Mouse (Mus musculus): ENCODE results near the gene Vax1. TPM values are rescaled to one million over a fixed set of nuclear protein-coding genes. Genes with fewer than 3 reads are reported as not detected.

The Vax1 gene
- total RNA-seq, 2 experiments from 2014 or later, result not detected

- DNase-seq, result peak in 1 of 2 experiments; percentile 21
These were observed 517 bp downstream of the Vax1 start for GRCm38 (mm10) chr19:59169143-59169935.

DNA sequence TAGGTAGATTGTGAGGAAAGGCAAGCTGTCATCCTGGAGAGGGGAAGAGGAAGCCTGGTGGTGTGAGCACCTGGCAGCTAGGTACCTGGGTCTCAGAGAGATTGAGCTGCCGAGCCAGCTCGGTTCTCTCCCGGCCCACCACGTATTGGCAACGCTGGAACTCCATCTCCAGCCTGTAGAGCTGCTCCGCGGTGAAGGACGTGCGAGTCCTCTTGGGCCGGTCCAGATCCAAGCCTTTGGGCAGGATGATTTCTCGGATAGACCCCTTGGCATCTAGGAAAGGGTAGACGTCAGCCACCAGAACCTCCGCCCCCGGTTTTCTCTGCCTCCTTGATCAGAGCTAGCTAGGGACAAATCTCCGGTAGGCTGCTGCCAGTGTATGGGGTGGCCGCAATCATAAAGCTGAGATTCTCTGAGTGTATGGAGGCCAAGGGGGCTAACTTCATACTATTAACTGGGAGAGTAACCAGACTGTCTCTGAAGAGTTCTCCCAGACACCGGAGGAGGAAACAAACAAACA, 1.4 kb downstream of the Vax1 start:
- DNase-seq, result no peak

DNA sequence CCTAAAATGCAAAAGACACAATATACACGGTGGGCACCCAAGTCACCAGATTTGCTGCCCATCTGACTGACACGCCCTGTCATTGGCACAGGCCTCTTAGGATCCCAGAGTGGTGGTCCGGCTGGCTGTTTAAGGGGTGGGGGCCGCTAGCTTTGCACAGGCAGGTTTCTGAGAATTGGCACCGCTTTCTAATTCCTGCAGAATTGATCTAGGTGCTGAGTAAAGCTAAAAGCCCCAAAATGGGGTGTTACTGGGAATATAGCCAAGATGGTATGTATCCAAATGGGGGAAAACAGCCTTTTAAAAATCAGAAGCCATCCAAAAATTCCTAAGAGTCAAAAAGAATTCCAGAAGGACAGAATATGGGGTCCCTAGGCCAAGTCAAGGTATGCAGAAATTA, 2.0 kb downstream of the Vax1 start:
- DNase-seq, result no peak

DNA sequence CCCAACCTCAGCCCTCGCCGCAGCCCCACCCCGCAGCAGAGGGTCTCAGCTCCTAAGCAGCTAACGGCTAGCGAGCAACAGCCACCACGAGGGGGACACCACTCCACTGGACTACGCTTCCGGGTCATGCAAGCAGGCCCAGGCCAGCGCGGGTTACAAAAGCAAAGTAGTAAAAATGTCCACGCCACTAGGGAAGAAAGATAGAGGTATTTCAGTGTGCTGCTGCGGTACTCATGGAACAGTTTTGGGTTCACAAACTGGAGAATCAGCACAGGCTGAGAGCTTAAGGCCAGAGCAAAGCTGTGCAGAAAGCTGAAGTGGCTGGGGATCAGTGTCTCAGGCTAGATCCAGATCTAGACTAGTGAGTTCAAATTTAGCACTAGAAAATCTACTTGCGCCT, 3.0 kb downstream of the Vax1 start:
- DNase-seq, result no peak

DNA sequence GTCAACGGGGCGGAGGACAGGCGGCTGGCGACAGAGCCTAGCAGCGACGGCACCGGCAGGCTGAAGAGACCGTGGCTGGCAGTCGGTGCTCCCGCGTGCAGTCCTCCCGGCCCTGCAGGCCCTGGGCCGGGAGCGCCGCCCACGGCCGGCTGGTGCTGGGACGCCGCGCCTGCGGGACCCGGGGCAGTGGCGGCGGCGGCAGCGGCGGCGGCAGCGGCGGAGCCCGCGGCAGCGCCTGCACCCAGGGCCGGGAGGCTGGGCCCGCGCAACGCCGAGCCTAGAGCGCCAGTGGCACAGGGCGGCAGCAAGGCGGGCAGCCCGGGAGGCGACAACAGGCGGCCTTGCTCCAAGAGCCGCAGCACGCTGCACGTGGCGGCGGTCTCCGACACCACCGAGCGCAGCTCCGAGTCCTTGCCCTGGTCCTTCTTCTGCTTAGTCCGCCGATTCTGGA, 3.5 kb downstream of the Vax1 start:
- no peak for DNase-seq

- DNase-seq, result no peak
These were observed 4.3 kb downstream of the Vax1 start for GRCm38 (mm10) chr19:59165577-59165976.

DNA sequence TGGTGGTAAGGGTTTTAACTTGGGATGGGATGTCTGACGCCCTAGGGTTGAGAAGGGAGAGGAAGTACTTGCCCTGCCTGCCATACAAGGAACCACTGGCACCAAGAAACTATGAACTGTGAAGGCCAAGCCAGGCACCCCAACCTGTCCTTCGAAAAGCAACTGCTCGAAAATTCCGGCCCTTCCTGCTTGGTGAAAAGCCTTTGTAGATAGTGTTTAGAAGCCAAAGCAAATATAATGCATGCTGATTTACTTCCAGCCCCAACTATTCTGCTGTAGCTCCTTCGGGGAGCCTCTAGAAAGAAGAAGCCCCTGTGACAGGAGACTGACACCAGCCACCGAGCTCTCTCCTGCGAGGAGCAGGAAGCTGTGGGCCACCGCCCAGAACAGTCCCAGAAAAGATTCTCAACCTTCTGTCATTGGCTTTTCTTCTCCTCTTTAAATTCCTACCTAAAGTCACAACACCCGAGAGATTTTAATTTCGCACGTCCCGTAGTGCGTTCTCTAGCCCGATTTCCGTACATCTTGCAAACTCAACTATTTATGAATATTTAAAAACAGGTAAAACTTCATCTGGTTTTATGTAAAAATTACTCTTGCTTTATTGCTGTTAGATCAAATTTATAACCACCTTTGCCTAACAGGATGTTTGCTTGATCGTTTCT, 4.8 kb downstream of the Vax1 start:
- DNase-seq, result no peak

GRCm38 (mm10) chr19:59164111-59164510, 5.7 kb downstream of the Vax1 start:
- DNase-seq, result no peak

DNA sequence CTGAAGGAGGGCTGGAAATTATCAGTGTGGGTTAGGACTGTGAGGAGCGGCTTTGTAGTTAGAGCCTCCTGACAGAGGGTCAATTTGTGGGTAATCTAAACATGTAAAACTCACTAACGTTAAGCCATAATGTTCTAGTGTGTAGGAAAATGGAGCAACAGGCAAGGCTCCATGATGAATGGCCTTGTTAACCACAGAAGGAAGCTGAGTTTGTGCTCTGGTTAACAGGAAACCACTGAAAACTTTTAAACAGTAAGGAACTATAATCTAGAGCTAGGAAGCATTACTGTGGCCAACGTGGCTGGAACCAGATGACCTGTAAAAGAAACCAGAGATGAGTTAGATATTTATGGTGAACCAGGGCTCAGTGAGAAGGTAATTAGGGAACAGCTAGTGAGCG, 13.2 kb downstream of the Vax1 start:
- no peak for DNase-seq

DNA sequence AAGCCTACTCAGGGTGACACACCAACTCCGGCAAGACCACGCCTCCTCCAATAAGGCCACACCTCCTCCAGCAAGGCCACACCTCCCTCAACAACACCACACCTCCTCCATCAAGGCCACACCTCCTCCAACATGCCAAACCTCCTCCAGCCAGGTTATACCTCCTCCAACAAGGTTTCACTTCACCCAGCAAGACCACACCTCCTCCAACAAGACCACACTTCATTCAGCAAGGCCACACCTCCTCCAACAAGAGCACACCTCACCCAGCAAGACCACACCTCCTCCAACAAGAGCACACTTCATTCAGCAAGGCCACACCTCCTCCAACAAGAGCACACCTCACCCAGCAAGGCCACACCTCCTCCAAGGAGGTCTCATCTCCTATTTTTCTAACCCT, 15.7 kb downstream of the Vax1 start:
- DNase-seq, result no peak

- no peak for DNase-seq
These were observed 24.2 kb downstream of the Vax1 start for GRCm38 (mm10) chr19:59145492-59146140.

DNA sequence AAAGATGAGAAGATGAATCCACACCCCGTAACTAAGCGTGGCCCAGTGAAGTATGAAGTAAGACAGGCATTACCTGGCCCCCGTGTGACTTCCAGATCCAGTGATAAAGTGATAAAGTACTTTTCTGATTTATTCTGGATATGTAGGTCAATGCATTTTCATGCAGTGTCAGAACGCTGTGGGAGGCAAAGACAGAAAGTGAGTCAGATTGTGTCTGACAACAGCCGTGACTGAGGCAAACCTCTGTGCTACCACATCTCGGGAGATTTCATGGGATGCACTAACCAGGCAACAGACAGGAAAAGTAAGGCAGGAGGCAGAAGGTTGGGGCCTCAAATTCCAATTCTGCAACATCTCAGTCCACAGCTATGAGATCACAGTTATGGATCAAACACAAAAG, 24.8 kb downstream of the Vax1 start:
- no peak for DNase-seq

DNA sequence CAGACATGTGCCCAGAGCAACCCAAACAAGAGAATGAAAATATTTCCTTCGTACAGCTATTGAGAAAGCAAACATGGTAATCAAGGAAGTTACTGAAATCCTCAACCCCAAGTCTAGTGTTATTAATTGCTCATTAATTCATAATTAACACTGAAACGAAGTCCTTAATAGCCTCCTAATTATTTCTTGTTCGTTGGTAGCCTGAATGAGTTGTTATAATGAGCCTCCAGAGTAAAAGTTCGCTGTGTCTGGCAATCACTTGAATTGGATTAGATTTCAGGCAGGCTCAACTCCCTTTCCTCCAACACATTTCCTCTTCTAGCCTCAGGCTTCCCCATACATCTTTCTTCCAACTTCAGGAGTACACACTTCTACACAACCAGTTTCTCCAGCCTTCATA, 27.6 kb downstream of the Vax1 start:
- no peak for DNase-seq

GRCm38 (mm10) chr19:59135387-59135786, 34.5 kb downstream of the Vax1 start:
- no peak for DNase-seq

GRCm38 (mm10) chr19:59134916-59135315, 34.9 kb downstream of the Vax1 start:
- no peak for DNase-seq

DNA sequence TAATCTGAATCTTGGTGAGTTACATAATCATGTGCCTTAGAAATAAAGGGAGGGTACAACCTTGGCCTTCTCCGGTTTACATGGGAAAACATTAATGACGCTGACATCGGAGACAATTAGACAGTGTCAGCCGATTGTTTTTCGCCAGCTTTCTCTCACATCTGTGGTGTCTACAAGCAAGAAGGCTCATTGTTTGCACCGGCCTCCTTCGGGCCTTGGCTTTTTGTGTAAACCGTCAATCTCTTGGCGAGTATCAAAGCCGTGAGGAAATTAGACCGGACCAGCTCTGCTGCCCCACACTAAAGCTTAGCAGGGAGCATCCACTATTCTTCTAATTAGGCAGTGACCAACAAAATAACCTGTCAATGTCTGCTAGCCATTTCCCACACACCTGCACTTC, 36.7 kb downstream of the Vax1 start:
- DNase-seq, result no peak

GRCm38 (mm10) chr19:59129671-59130070, 40.2 kb downstream of the Vax1 start:
- DNase-seq, result no peak

GRCm38 (mm10) chr19:59128531-59129204, 41.2 kb downstream of the Vax1 start:
- no peak for DNase-seq

DNA sequence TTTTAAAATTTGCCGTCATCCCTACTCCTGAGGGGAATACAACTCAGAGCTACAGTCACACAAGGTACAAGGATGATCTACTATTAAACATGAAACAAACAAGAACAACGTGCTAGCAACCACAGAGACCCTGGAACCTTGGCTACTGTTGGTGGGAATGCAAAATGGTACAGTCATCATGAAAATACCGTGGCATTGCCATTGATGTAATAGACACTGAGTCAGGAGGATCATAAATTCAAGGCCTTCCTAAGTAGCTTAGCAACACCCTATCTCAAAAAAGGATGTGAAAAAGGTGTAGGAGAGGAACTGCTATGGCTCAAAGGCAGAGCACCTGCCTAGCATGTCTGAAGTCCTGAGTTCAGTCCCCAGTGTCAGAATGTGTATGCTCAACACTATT, 42.4 kb downstream of the Vax1 start:
- DNase-seq, result no peak
